Mouse (Mus musculus) T-cell, adult 2 months (primary cell): ENCODE results near the gene Lst1.

Experiments used
- DNase-seq: peaks from one replicate; pipeline ENCODE4 v3.0.0; 2022; ENCODE audit warnings: low spot score

The Lst1 gene

GRCm38 (mm10) chr17:35158850-35159593 lies 29.2 kb downstream of the Lst1 start:
- DNase-seq: no peak

- no peak for DNase-seq
These were observed 30.5 kb downstream of the Lst1 start for GRCm38 (mm10) chr17:35157661-35158175.

GRCm38 (mm10) chr17:35157254-35157653 lies 31.0 kb downstream of the Lst1 start:
- DNase-seq: no peak

GRCm38 (mm10) chr17:35156461-35157200 lies 31.6 kb downstream of the Lst1 start:
- DNase-seq: no peak

GRCm38 (mm10) chr17:35155451-35155850 lies 32.8 kb downstream of the Lst1 start:
- no peak for DNase-seq

- no peak for DNase-seq
These were observed 33.6 kb downstream of the Lst1 start for GRCm38 (mm10) chr17:35154616-35155015.

GRCm38 (mm10) chr17:35153931-35154330 lies 34.3 kb downstream of the Lst1 start:
- no peak for DNase-seq

- no peak for DNase-seq
These were observed 35.2 kb downstream of the Lst1 start for GRCm38 (mm10) chr17:35153077-35153476.

- no peak for DNase-seq
These were observed 36.1 kb downstream of the Lst1 start for GRCm38 (mm10) chr17:35152121-35152520.

- DNase-seq: no peak
These were observed 40.2 kb downstream of the Lst1 start for GRCm38 (mm10) chr17:35147922-35148639.

- no peak for DNase-seq
These were observed 40.9 kb downstream of the Lst1 start for GRCm38 (mm10) chr17:35147348-35147747.

GRCm38 (mm10) chr17:35146139-35146538 lies 42.1 kb downstream of the Lst1 start:
- DNase-seq: no peak

- no peak for DNase-seq
These were observed 46.3 kb downstream of the Lst1 start for GRCm38 (mm10) chr17:35141971-35142370.

GRCm38 (mm10) chr17:35140490-35140996 lies 47.7 kb downstream of the Lst1 start:
- no peak for DNase-seq

GRCm38 (mm10) chr17:35139269-35139668 lies 49.0 kb downstream of the Lst1 start:
- DNase-seq: no peak

GRCm38 (mm10) chr17:35135591-35136320 lies 52.5 kb downstream of the Lst1 start:
- peak; percentile 46 for DNase-seq
